Mouse (Mus musculus): ENCODE results near the gene Gpr108. TPM values are rescaled to one million over a fixed set of nuclear protein-coding genes. Genes with fewer than 3 reads are reported as not detected.

Gene Gpr108
- polyA plus RNA-seq (2014; fragmentation: Illumina TruSeq; extraction: RNeasy Lipid Tissue Mini Kit (QIAGEN cat#74804); ENCODE audit: low read depth, low replicate concordance) = 53.9 TPM

GRCm38 (mm10) chr17:57248201-57248699 lies at the start of gene Gpr108:
Gene Gpr108 (minus strand): TSS chr17:57248446.

GRCm38 (mm10) chr17:57278943-57279590 lies 30.8 kb upstream of the Gpr108 start, which contains the start of gene Vav1:
Gene Vav1 (plus strand): TSS chr17:57279100.

DNA sequence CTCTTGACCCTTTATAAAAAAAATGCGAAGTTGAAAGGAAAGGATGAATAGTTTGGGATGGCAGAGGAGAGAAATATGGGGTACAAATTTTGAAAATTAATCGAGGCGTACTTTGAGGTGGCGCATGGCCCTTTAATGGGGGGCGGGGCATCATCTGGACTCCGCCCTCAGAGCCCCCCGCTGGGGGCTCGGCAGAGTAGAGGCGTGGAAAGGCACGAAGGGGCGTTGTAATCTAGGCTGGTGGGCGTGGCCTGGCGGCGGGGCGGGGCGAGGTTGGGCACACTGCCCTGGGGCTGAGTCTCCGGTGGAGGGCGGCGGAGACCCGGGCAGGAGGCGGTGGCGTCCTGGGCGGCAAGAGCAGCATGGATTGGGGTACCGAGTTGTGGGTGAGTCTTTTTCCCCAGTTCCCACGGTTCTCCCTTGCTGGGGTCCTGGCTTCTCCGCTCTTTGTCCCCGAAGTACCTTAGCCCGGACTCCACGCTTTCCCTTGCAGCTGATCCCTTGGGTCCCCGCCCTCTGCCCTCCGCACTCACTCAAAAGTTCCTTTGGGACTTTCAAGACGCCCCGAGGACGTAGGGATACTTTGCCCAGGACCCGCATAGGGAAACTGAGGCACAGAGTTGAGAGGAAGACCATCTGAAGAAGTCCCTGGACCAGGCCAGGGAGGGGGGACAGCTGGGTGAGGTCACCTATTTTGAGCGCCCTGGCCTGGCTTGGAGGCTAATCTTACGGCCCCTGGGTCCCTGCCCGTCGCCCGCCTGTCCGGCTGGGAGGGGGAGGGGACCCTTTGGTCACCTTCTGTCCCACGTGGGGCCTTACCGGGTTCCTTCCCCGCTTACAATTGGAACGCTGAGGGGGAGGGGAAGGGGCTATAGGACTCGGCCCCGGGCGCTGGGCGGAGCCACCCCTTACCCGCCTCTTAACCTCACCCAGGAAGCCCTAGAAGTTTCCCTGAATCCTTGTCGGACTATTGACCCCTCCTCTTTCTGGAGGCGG lies 1.2 kb upstream of the Gpr108 start, which contains the start of gene Trip10:
TSS of gene Trip10 (plus strand) at position 270 of the 996 bp plus-strand sequence.

DNA sequence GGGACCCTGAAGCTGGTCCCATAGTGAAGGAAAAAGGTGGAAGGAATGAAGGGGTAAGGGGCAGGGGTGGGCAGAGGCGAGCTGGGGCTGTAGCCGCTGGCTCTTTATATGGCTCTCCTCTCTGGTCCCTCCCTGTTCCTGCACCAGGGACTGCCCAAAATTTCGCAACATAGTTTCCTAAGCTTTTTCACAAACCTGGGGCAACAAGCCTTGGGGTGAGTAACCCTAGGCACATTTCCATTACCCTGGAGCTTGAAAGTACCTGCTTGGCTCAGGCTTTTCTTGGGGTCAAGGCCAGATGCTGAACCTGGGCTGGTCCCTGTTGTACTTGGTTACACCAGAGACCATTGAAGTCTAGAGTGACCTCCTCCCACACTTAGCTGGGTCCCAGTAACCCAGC lies 20.2 kb downstream of the Gpr108 start, which contains the start of gene C3:
TSS of gene C3 (minus strand) at position 123 of the 400 bp plus-strand sequence.

GRCm38 (mm10) chr17:57194041-57194507 lies 54.2 kb downstream of the Gpr108 start, which contains the start of gene Tnfsf14:
Gene Tnfsf14 (minus strand): TSS chr17:57194177.

Other genes with a start within 250 kb of the Gpr108 start
- not detected for gene Pspn, start 248.4 kb downstream of the Gpr108 start, polyA plus RNA-seq (2014; fragmentation: Illumina TruSeq; extraction: RNeasy Lipid Tissue Mini Kit (QIAGEN cat#74804); ENCODE audit: low read depth, low replicate concordance)
- gene Gtf2f1, start 237.2 kb downstream of the Gpr108 start, polyA plus RNA-seq (2014; fragmentation: Illumina TruSeq; extraction: RNeasy Lipid Tissue Mini Kit (QIAGEN cat#74804); ENCODE audit: low read depth, low replicate concordance) = 54.6 TPM
- gene Gm17949, start 237.0 kb downstream of the Gpr108 start, polyA plus RNA-seq (2014; fragmentation: Illumina TruSeq; extraction: RNeasy Lipid Tissue Mini Kit (QIAGEN cat#74804); ENCODE audit: low read depth, low replicate concordance) = 0.53 TPM
- gene Khsrp, start 216.9 kb downstream of the Gpr108 start, polyA plus RNA-seq (2014; fragmentation: Illumina TruSeq; extraction: RNeasy Lipid Tissue Mini Kit (QIAGEN cat#74804); ENCODE audit: low read depth, low replicate concordance) = 48.9 TPM
- gene Slc25a41, start 206.8 kb downstream of the Gpr108 start, polyA plus RNA-seq (2014; fragmentation: Illumina TruSeq; extraction: RNeasy Lipid Tissue Mini Kit (QIAGEN cat#74804); ENCODE audit: low read depth, low replicate concordance) = 0.43 TPM
- gene Crb3, start 189.3 kb downstream of the Gpr108 start, polyA plus RNA-seq (2014; fragmentation: Illumina TruSeq; extraction: RNeasy Lipid Tissue Mini Kit (QIAGEN cat#74804); ENCODE audit: low read depth, low replicate concordance) = 30.2 TPM
- gene Slc25a23, start 188.6 kb downstream of the Gpr108 start, polyA plus RNA-seq (2014; fragmentation: Illumina TruSeq; extraction: RNeasy Lipid Tissue Mini Kit (QIAGEN cat#74804); ENCODE audit: low read depth, low replicate concordance) = 57.3 TPM
- 4.7 TPM for gene Dennd1c, start 169.9 kb downstream of the Gpr108 start, polyA plus RNA-seq (2014; fragmentation: Illumina TruSeq; extraction: RNeasy Lipid Tissue Mini Kit (QIAGEN cat#74804); ENCODE audit: low read depth, low replicate concordance)
- 2.8 TPM for gene Tubb4a, start 160.7 kb downstream of the Gpr108 start, polyA plus RNA-seq (2014; fragmentation: Illumina TruSeq; extraction: RNeasy Lipid Tissue Mini Kit (QIAGEN cat#74804); ENCODE audit: low read depth, low replicate concordance)
- gene Tnfsf9, start 143.1 kb downstream of the Gpr108 start, polyA plus RNA-seq (2014; fragmentation: Illumina TruSeq; extraction: RNeasy Lipid Tissue Mini Kit (QIAGEN cat#74804); ENCODE audit: low read depth, low replicate concordance) = not detected
- not detected for gene Cd70, start 98.7 kb downstream of the Gpr108 start, polyA plus RNA-seq (2014; fragmentation: Illumina TruSeq; extraction: RNeasy Lipid Tissue Mini Kit (QIAGEN cat#74804); ENCODE audit: low read depth, low replicate concordance)
- 0.69 TPM for gene Tnfsf14, start 54.3 kb downstream of the Gpr108 start, polyA plus RNA-seq (2014; fragmentation: Illumina TruSeq; extraction: RNeasy Lipid Tissue Mini Kit (QIAGEN cat#74804); ENCODE audit: low read depth, low replicate concordance)
- 356 TPM for gene C3, start 20.3 kb downstream of the Gpr108 start, polyA plus RNA-seq (2014; fragmentation: Illumina TruSeq; extraction: RNeasy Lipid Tissue Mini Kit (QIAGEN cat#74804); ENCODE audit: low read depth, low replicate concordance)
- gene Trip10, start 1.0 kb upstream of the Gpr108 start, polyA plus RNA-seq (2014; fragmentation: Illumina TruSeq; extraction: RNeasy Lipid Tissue Mini Kit (QIAGEN cat#74804); ENCODE audit: low read depth, low replicate concordance) = 42.5 TPM
- gene Vav1, start 30.7 kb upstream of the Gpr108 start, polyA plus RNA-seq (2014; fragmentation: Illumina TruSeq; extraction: RNeasy Lipid Tissue Mini Kit (QIAGEN cat#74804); ENCODE audit: low read depth, low replicate concordance) = 3.9 TPM
- gene Adgre1, start 110.2 kb upstream of the Gpr108 start, polyA plus RNA-seq (2014; fragmentation: Illumina TruSeq; extraction: RNeasy Lipid Tissue Mini Kit (QIAGEN cat#74804); ENCODE audit: low read depth, low replicate concordance) = 21.0 TPM

Measured in adipose tissue, adult 10 weeks (tissue).